Comparison of ENCODE assay signal across 27 mouse cellular contexts in genomic region chr8:64024359-64024758, GRCm38 (mm10).
A peak's percentile ranks its signal among the peaks of the same experiment; 100 is the strongest.
DNase-seq lines count a peak whose midpoint lies in the region; ATAC-seq lines count a peak whose summit lies in the region.
"Had no signal": no experiment of that assay in that cellular context is flagged by ENCODE, and none has a peak within 500 bp of the region (broad histone marks: within the 10 kb centered on the region; RNA-seq: fewer than 3 reads in every experiment).

No protein-coding gene starts in this region.

- no peak for DNase-seq in forebrain, embryonic 10.5 days (ENCODE audit: extremely low spot score, low spot score)
- DNase-seq in gonadal fat pad, adult 2 months (ENCODE audit: low read depth) = peak; percentile 28
- DNase-seq in frontal cortex, postnatal 25 days (ENCODE audit: low spot score in 2 of 2) = no peak
- DNase-seq: adrenal gland, postnatal 25 days; B cell, adult 2 months; cerebellum, adult 11 months; cerebellum, adult 9-11 months; gastrocnemius, postnatal 10 days; heart, adult 11 months; kidney, adult 11 months; layer of hippocampus, postnatal 36 days; liver, embryonic 13.5 days; lung, adult 2 months; lung, postnatal 14 days; thymus, adult 18-20 months; thymus, postnatal 4 days had no signal

- H3K27ac ChIP-seq in forebrain, embryonic 13.5 days = no peak overlapping the region
- no peak overlapping the region for H3K27ac ChIP-seq in forebrain, embryonic 10.5 days
- H3K27ac ChIP-seq in midbrain, embryonic 12.5 days (replicated peaks) = no peak overlapping the region
- H3K27ac ChIP-seq in midbrain, embryonic 13.5 days = no peak overlapping the region
- no peak overlapping the region for H3K27ac ChIP-seq in midbrain, embryonic 15.5 days
- H3K27ac ChIP-seq: embryonic facial prominence, embryonic 15.5 days; heart, embryonic 13.5 days; kidney, embryonic 15.5 days; liver, embryonic 13.5 days; neural tube, embryonic 13.5 days had no signal

- H3K36me3 ChIP-seq in forebrain, embryonic 13.5 days (ENCODE audit: poor library complexity, severe bottlenecking) = no peaks in the 10 kb centered on the region
- H3K36me3 ChIP-seq in forebrain, embryonic 10.5 days (replicated peaks) = no peaks in the 10 kb centered on the region
- H3K36me3 ChIP-seq in midbrain, embryonic 12.5 days = no peaks in the 10 kb centered on the region
- H3K36me3 ChIP-seq in midbrain, embryonic 13.5 days = no peaks in the 10 kb centered on the region
- no peaks in the 10 kb centered on the region for H3K36me3 ChIP-seq in midbrain, embryonic 15.5 days (replicated peaks)
- H3K36me3 ChIP-seq: embryonic facial prominence, embryonic 15.5 days; G1E; heart, embryonic 13.5 days; kidney, embryonic 15.5 days; liver, embryonic 13.5 days; neural tube, embryonic 13.5 days had no signal

- ATAC-seq in forebrain, embryonic 13.5 days = peak; percentile 39; the same call in 1 of the 2 replicates
- ATAC-seq in midbrain, embryonic 12.5 days (ENCODE audit: low FRiP score, low read depth) = 0 out of 2 replicates have a peak, but pooled peaks have one; percentile 38
- no peak for ATAC-seq in midbrain, embryonic 13.5 days
- ATAC-seq in midbrain, embryonic 15.5 days (replicated peaks) = peak; percentile 56; the same call in 1 of the 2 replicates
- ATAC-seq: Patski had no signal

- WGBS in forebrain, embryonic 13.5 days = 69% methylated on average over 5 of the region's 5 CpGs
- WGBS in forebrain, embryonic 10.5 days = 88% methylated on average over 5 of the region's 5 CpGs
- WGBS in midbrain, embryonic 12.5 days = 91% methylated on average over 5 of the region's 5 CpGs
- WGBS in midbrain, embryonic 13.5 days = 82% methylated on average over 5 of the region's 5 CpGs
- 91% methylated on average over 5 of the region's 5 CpGs for WGBS in midbrain, embryonic 15.5 days

- H3K27me3 ChIP-seq in forebrain, embryonic 13.5 days = no peaks in the 10 kb centered on the region
- no peaks in the 10 kb centered on the region for H3K27me3 ChIP-seq in forebrain, embryonic 10.5 days (ENCODE audit: poor library complexity, severe bottlenecking)
- no peaks in the 10 kb centered on the region for H3K27me3 ChIP-seq in midbrain, embryonic 12.5 days
- no peaks in the 10 kb centered on the region for H3K27me3 ChIP-seq in midbrain, embryonic 13.5 days
- H3K27me3 ChIP-seq in midbrain, embryonic 15.5 days (replicated peaks) = no peaks in the 10 kb centered on the region
- H3K27me3 ChIP-seq: CH12.LX; embryonic facial prominence, embryonic 15.5 days; heart, embryonic 13.5 days; kidney, embryonic 15.5 days; liver, embryonic 13.5 days; neural tube, embryonic 13.5 days had no signal

- H3K9me3 ChIP-seq in forebrain, embryonic 13.5 days (replicated peaks) = no peaks in the 10 kb centered on the region
- H3K9me3 ChIP-seq in forebrain, embryonic 10.5 days = no peaks in the 10 kb centered on the region
- H3K9me3 ChIP-seq in midbrain, embryonic 12.5 days = no peaks in the 10 kb centered on the region
- no peaks in the 10 kb centered on the region for H3K9me3 ChIP-seq in midbrain, embryonic 13.5 days
- no peaks in the 10 kb centered on the region for H3K9me3 ChIP-seq in midbrain, embryonic 15.5 days
- H3K9me3 ChIP-seq: embryonic facial prominence, embryonic 15.5 days; G1E; heart, embryonic 13.5 days; kidney, embryonic 15.5 days; liver, embryonic 13.5 days; neural tube, embryonic 13.5 days had no signal

- no peak overlapping the region for H3K4me2 ChIP-seq in forebrain, embryonic 13.5 days
- H3K4me2 ChIP-seq in midbrain, embryonic 12.5 days (replicated peaks) = no peak overlapping the region
- H3K4me2 ChIP-seq in midbrain, embryonic 13.5 days (replicated peaks) = no peak overlapping the region
- no peak overlapping the region for H3K4me2 ChIP-seq in midbrain, embryonic 15.5 days
- H3K4me2 ChIP-seq: embryonic facial prominence, embryonic 15.5 days; heart, embryonic 13.5 days; kidney, embryonic 15.5 days; liver, embryonic 13.5 days; neural tube, embryonic 13.5 days had no signal

- H3K4me1 ChIP-seq in forebrain, embryonic 13.5 days = no peaks in the 10 kb centered on the region
- no peaks in the 10 kb centered on the region for H3K4me1 ChIP-seq in forebrain, embryonic 10.5 days
- H3K4me1 ChIP-seq in midbrain, embryonic 12.5 days = no peaks in the 10 kb centered on the region
- H3K4me1 ChIP-seq in midbrain, embryonic 13.5 days (replicated peaks) = no peaks in the 10 kb centered on the region
- no peaks in the 10 kb centered on the region for H3K4me1 ChIP-seq in midbrain, embryonic 15.5 days
- H3K4me1 ChIP-seq: embryonic facial prominence, embryonic 15.5 days; heart, embryonic 13.5 days; kidney, embryonic 15.5 days; liver, embryonic 13.5 days; neural tube, embryonic 13.5 days had no signal

- H3K4me3 ChIP-seq in forebrain, embryonic 13.5 days = no peak overlapping the region
- no peak overlapping the region for H3K4me3 ChIP-seq in forebrain, embryonic 10.5 days
- H3K4me3 ChIP-seq in midbrain, embryonic 12.5 days = no peak overlapping the region
- no peak overlapping the region for H3K4me3 ChIP-seq in midbrain, embryonic 13.5 days (replicated peaks)
- H3K4me3 ChIP-seq in midbrain, embryonic 15.5 days = no peak overlapping the region
- H3K4me3 ChIP-seq: embryonic facial prominence, embryonic 15.5 days; heart, embryonic 13.5 days; kidney, embryonic 15.5 days; liver, embryonic 13.5 days; neural tube, embryonic 13.5 days had no signal

- H3K9ac ChIP-seq in forebrain, embryonic 13.5 days = no peak overlapping the region
- no peak overlapping the region for H3K9ac ChIP-seq in midbrain, embryonic 12.5 days (replicated peaks)
- no peak overlapping the region for H3K9ac ChIP-seq in midbrain, embryonic 13.5 days (replicated peaks)
- H3K9ac ChIP-seq in midbrain, embryonic 15.5 days = no peak overlapping the region
- H3K9ac ChIP-seq: embryonic facial prominence, embryonic 15.5 days; heart, embryonic 13.5 days; kidney, embryonic 15.5 days; liver, embryonic 13.5 days; neural tube, embryonic 13.5 days had no signal
